Mouse (Mus musculus) midbrain, embryonic 16.5 days (tissue): ENCODE results near the gene Gm13696. TPM values are rescaled to one million over a fixed set of nuclear protein-coding genes. Genes with fewer than 3 reads are reported as not detected.

Experiments used
- ATAC-seq: fragments of 200-750 bp; cut with Nextera tagmentation; 2 replicates; pipeline ENCODE4 v1.8.0; 2017; ENCODE audit warnings: moderate TSS enrichment
- H3K27ac ChIP-seq: fragments of 300-500 bp; sonication (generic); 2 replicates; pipeline ENCODE4 v1.5.1; 2014; ENCODE audit warnings: mild to moderate bottlenecking, low read length, mixed read lengths
- H3K27me3 ChIP-seq: fragments of 300-500 bp; sonication (generic); 2 replicates; pipeline ENCODE4 v1.6.1; 2014; ENCODE audit warnings: low read depth, low read length, mixed read lengths; ENCODE audit not compliant: control insufficient read depth, insufficient read depth
- H3K36me3 ChIP-seq: fragments of 300-500 bp; sonication (generic); 2 replicates; pipeline ENCODE4 v1.6.1; 2014; ENCODE audit warnings: mild to moderate bottlenecking, low read length, moderate library complexity, mixed read lengths; ENCODE audit not compliant: control insufficient read depth, insufficient read depth
- H3K4me1 ChIP-seq: fragments of 300-500 bp; sonication (generic); 2 replicates; pipeline ENCODE4 v1.6.1; 2014; ENCODE audit warnings: mild to moderate bottlenecking, low read length, mixed read lengths; ENCODE audit not compliant: control insufficient read depth, insufficient read depth
- H3K4me2 ChIP-seq: fragments of 300-500 bp; sonication (generic); 2 replicates; pipeline ENCODE4 v1.6.1; 2014; ENCODE audit warnings: mild to moderate bottlenecking, low read length, mixed read lengths
- H3K4me3 ChIP-seq: fragments of 300-500 bp; sonication (generic); 2 replicates; pipeline ENCODE4 v1.5.1; 2014; ENCODE audit warnings: low read depth, mild to moderate bottlenecking, low read length, moderate library complexity, mixed read lengths
- H3K9ac ChIP-seq: fragments of 300-500 bp; sonication (generic); 2 replicates; pipeline ENCODE4 v1.6.1; 2014; ENCODE audit warnings: low read depth, low read length, mixed read lengths
- H3K9me3 ChIP-seq: fragments of 300-500 bp; sonication (generic); replicated peaks from 2 replicates; pipeline ENCODE4 v1.6.1; 2014; ENCODE audit warnings: mild to moderate bottlenecking, low read length, mixed read lengths; ENCODE audit not compliant: control insufficient read depth, poor library complexity, severe bottlenecking
- WGBS: fragments of 180-500 bp; shearing (Covaris S2); extraction: QIAGEN DNeasy Blood & Tissue Kit; methylation state at CpG from one replicate; pipeline ENCODE4 v1.1.7; 2014; 5-methylcytosine and 5-hydroxymethylcytosine counted together
- polyA plus RNA-seq: library from polyadenylated mRNA; unstranded; fragments of >200 nt; fragmentation: Nextera tagmentation; extraction: Ambion mirVana; gene quantifications from 2 replicates; pipeline ENCODE4 v1.2.1, GENCODE M21; 2015

The Gm13696 gene
- polyA plus RNA-seq, 1 experiment from 2014 or later, result not detected

GRCm38 (mm10) chr2:84019519-84020305, 46.8 kb downstream of the Gm13696 start:
- no peaks in the 10 kb centered on the region for H3K36me3 ChIP-seq
- no peak overlapping the region for H3K4me3 ChIP-seq
- H3K27ac ChIP-seq, result no peak overlapping the region
- ATAC-seq, result no peak
- H3K9me3 ChIP-seq, result no peaks in the 10 kb centered on the region
- H3K9ac ChIP-seq, result no peak overlapping the region
- H3K27me3 ChIP-seq, result no peaks in the 10 kb centered on the region
- H3K4me1 ChIP-seq, result no peaks in the 10 kb centered on the region
- no peak overlapping the region for H3K4me2 ChIP-seq
- 76% methylated on average over 8 of the region's 8 CpGs for WGBS

DNA sequence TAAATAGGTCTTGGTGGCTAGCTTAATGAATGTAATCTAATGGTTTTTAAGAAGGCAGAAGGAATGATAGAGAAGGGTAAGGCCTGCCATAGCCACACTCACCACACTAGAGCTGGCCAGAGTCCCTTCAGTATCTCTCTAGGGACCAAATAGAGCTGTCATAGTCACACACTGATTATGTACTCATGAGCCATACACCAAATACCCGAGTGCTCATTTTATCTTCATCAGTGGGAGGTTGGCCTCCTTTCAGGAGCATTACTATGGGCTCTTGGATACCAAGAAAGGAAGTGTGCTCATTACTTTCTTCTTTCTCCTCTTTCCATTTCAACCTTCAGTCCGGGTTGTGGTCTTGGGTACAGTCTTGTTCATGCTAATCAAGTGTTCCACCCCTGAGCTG, 49.0 kb downstream of the Gm13696 start:
- H3K27me3 ChIP-seq, result no peaks in the 10 kb centered on the region
- no peak for ATAC-seq
- no peak overlapping the region for H3K9ac ChIP-seq
- H3K4me3 ChIP-seq, result no peak overlapping the region
- H3K4me2 ChIP-seq, result no peak overlapping the region
- H3K9me3 ChIP-seq, result no peaks in the 10 kb centered on the region
- H3K36me3 ChIP-seq, result no peaks in the 10 kb centered on the region
- H3K4me1 ChIP-seq, result no peaks in the 10 kb centered on the region
- WGBS, result 75% methylated on average over 2 of the region's 2 CpGs
- no peak overlapping the region for H3K27ac ChIP-seq

- no peak for ATAC-seq
- no peak overlapping the region for H3K27ac ChIP-seq
- no peak overlapping the region for H3K4me2 ChIP-seq
- H3K4me1 ChIP-seq, result no peaks in the 10 kb centered on the region
- no peak overlapping the region for H3K4me3 ChIP-seq
- 97% methylated on average over 2 of the region's 2 CpGs for WGBS
- no peak overlapping the region for H3K9ac ChIP-seq
- H3K36me3 ChIP-seq, result no peaks in the 10 kb centered on the region
- H3K9me3 ChIP-seq, result no peaks in the 10 kb centered on the region
- H3K27me3 ChIP-seq, result no peaks in the 10 kb centered on the region
Observed at GRCm38 (mm10) chr2:84022905-84023304, 50.0 kb downstream of the Gm13696 start.

- no peak overlapping the region for H3K9ac ChIP-seq
- H3K4me3 ChIP-seq, result no peak overlapping the region
- H3K4me2 ChIP-seq, result no peak overlapping the region
- no peaks in the 10 kb centered on the region for H3K27me3 ChIP-seq
- 84% methylated on average over 2 of the region's 2 CpGs for whole genome bisulfite sequencing
- H3K36me3 ChIP-seq, result no peaks in the 10 kb centered on the region
- ATAC-seq, result no peak
- H3K27ac ChIP-seq, result no peak overlapping the region
- no peaks in the 10 kb centered on the region for H3K9me3 ChIP-seq
- H3K4me1 ChIP-seq, result no peaks in the 10 kb centered on the region
Observed at GRCm38 (mm10) chr2:84023319-84023718, 50.4 kb downstream of the Gm13696 start.

Other genes with a start within 250 kb of the Gm13696 start
- gene Itgav, start 248.7 kb upstream of the Gm13696 start, polyA plus RNA-seq, result 19.9 and 20.5 TPM in 2 replicates
- 87.2 and 94.6 TPM in 2 replicates for gene Fam171b, start 160.5 kb upstream of the Gm13696 start, polyA plus RNA-seq
- not detected in 2 replicates for gene Zswim2, start 31.9 kb upstream of the Gm13696 start, polyA plus RNA-seq
- not detected in 2 replicates for gene Gm13698, start 17.4 kb upstream of the Gm13696 start, polyA plus RNA-seq
- not detected in 2 replicates for gene Gm13693, start 11.6 kb upstream of the Gm13696 start, polyA plus RNA-seq
- gene Gm13695, start 5.8 kb upstream of the Gm13696 start, polyA plus RNA-seq, result not detected in 2 replicates
- gene Gm13694, start 5.8 kb downstream of the Gm13696 start, polyA plus RNA-seq, result not detected in 2 replicates
- gene Gm13697, start 11.6 kb downstream of the Gm13696 start, polyA plus RNA-seq, result not detected in 2 replicates
- gene Gm13691, start 17.4 kb downstream of the Gm13696 start, polyA plus RNA-seq, result not detected in 2 replicates